Mouse (Mus musculus) cerebellum, adult 18-20 months (tissue): ENCODE results near the gene Mtrf1.
A peak's percentile ranks its signal among the peaks of the same experiment; 100 is the strongest.

Experiments used
- DNase-seq, 2 experiments: peaks; one replicate each; pipeline ENCODE4 v3.0.0; 2021

Mtrf1 gene

GRCm38 (mm10) chr14:79397321-79398122, at the start of gene Mtrf1:
Gene Mtrf1, plus strand, starts transcription at chr14:79397772.
- DNase-seq, result peak; percentile 74 to 76

- no peak for DNase-seq
These were observed 39.5 kb upstream of the Mtrf1 start for GRCm38 (mm10) chr14:79358055-79358454.

DNA sequence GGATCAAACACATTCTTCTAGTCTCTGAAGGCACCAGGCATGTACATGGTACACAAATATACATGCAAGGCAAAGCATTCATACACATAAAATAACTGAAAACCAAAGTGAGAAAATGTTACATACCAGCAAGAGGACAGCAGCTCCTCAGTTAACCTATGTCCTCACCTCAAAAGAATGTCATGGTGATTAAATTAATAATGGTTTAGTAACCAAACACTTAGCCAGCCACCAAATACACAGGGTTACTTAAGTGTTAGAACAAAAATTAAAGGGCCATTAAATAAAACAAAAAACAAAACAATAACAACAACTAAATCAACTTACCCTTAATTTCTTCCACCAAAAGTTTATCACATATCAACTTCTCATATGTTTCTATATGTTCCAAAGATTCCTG, 20.5 kb upstream of the Mtrf1 start:
- DNase-seq, result no peak

GRCm38 (mm10) chr14:79383120-79383519, 14.5 kb upstream of the Mtrf1 start:
- no peak for DNase-seq

DNA sequence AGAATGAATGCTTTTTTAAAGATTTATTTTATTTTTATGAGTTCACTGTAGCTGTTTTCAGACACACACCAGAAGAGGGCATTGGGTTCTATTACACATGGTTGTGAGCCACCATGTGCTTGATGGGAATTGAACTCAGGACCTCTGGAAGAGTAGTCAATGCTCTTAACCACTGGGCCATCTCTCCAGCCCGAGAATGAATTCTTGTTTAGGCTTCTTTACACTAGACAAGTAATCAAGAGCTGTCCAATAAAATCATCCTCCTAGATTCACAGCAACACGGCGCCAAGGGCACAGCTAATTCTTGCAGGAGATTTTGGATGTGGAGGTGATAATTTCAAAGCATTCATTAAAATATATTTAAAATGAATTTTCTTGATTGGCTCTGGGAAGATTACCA, 9.3 kb upstream of the Mtrf1 start:
- DNase-seq, result no peak

DNA sequence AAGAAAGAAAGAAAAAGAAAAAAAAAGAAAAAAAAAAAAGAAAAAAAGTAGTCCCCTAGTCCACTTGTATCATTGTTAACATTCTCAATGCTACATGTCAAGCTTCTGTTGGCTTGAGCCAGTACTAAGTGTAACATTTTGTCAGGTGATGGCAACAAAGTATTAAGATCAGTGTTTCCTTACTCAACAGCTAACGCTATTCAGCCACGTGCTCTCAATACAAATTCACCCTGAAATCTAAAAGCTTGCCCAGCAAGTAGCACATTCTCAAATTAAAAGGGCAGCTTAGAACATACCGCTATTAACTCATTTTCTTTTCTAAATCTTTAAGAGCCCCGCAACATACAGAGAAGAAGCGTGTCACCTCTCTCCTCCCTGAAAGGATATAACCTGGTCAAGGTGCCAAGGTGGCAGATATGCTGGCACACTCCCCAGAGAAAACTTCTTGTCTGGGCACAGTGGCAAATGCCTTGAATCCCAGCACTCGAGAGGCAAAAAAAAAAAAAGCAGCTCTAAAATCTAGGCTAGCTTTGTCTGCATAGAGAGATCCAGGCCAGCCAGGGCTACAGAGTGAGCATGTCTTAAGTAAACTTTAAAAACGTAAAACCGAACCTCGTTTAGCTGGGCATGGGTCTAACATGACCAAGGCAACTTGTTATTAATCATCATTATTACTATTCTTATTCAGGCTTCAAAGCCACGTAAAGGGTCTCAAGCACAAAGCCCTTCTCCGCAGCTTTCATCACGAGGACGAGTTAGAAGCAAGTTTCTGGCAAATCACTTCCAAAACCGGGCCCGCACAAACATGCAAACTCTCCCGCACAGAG, 7.9 kb upstream of the Mtrf1 start:
- DNase-seq, result peak; percentile 61 to 64

DNA sequence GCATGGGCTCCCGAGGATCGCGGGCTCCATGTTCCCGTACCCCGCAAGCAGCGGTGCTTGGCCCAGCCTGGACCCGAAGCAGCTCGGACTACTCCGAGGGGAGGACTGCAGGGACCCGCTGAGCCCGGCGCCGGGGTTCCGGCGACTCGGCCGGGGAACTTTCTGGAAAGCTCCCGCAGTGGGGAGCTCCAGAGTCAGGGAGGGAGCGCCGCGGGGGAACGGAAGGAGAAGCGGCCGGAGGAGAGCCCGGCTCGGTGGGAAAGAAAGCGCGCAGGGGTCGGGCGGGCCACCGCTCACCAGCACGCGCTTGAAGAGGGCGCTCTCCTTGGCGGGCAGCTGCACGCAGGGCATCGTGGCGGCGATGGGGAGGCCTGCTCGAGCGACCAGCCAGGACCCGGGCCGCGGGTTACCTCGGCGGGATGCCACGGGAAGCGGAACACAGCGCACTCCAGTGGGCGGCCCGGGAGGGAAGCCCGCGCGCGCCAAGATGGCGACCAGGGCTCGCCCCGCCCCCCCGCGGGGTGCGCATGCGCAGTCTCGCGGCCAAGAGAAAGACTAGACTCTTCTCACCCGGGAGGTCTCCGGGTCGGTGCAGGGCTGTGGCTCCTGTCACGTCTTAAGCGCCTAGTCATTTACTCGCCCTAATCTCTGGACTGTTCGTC, 7.2 kb upstream of the Mtrf1 start, which contains the start of gene Naa16:
TSS of gene Naa16 (minus strand) at position 514 of the 662 bp plus-strand sequence.
- DNase-seq, result peak; percentile 88 to 98

DNA sequence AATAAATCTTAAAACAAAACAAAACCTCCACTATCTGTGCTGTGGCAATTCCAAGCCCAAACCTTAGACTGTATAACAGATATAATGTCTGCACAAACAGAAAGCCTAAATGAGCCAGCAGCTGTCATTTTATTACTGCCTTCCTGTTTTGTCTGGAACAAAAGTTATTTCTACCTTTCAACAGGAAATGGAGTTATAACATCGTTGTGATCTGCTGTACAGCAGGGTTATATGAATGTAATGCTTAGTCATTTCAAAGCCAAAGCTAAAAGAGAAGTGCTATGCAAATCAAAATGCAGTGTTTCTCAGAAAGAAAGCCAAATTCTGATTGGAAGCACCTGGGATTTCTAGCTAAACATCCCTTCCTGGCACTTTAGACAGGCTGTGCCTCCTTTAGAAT, 4.3 kb upstream of the Mtrf1 start:
- no peak for DNase-seq

DNA sequence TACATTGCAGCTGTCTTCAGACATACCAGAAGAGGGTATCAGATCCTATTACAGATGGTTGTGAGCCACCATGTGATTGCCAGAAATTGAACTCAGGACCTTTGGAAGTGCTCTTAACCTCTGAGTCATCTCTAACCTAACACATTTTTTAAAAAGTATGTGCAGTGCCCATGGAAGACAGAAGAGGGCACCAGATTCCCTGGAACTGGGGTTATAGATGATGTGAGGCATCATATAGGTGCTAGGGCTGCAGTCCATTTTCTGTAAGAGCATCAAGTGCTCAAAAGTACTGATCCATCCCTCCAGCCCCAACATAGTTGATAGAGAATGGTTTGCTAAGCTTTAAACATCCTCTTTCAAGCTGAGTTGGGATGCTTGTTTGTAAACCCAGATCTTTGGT, 3.0 kb upstream of the Mtrf1 start:
- peak in 1 of 2 experiments; percentile 12 for DNase-seq

DNA sequence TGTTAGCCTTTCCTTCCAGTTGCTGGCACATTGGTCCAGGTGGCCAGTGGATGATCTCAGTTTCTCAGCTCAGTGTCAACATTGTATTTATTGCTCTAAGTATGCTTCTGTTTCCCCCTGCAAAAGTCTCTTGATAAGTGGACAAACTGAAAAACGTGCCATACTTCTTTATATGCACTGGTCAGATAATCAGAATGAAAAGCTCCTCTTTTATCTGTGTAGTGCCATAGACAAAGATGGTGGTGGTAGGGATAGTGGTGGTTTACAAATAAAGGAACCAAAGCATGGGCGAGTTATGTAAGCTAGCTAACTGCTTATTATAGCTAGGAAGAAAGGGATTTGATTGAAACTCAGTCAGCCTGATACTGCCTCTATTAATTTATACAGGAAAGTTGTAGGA, 10.1 kb downstream of the Mtrf1 start:
- no peak for DNase-seq

DNA sequence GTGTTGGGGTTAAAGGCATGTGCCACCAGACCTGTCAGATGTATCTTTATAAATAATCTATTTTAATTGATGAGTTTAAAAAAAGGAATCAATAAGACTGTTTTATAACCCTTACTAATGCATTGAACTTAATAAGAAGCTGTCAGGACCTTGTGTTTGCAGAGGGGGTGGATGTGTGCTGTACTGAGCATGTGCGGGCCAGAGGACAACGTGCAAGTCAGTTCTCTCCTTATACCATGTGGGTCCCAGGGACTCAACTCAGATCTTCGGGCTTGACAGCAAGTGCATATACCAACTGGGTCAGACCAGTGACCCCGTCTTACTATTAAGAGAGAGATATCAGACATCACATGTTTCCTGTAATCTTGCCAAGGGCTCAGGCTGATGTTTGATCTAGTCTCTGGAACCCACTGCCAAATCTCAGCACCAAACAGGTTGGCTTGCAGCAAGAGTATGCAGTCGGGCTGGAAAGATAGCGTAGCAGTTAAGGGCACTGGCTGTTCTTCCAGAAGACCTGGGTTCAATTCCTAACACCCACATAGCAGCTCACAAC, 11.8 kb downstream of the Mtrf1 start:
- no peak for DNase-seq

DNA sequence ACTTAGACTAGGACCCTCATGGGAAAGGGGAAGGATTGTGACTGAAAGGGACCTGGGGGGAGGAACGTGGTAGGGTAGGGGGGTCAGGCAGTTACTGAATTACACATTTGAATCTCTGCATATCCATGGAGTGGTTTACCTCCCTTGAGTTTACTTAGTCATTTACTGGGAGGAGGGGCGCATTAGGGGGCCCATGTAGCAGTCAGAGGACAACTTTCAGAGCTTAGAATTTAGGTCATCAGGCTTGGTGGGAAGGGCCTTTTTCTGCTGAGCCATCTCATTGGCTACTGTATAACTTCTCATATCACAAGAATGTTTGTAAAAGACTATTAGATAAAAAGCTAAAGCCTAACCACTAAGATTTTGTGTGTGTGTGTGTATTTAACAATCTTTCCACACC, 13.1 kb downstream of the Mtrf1 start:
- DNase-seq, result no peak

DNA sequence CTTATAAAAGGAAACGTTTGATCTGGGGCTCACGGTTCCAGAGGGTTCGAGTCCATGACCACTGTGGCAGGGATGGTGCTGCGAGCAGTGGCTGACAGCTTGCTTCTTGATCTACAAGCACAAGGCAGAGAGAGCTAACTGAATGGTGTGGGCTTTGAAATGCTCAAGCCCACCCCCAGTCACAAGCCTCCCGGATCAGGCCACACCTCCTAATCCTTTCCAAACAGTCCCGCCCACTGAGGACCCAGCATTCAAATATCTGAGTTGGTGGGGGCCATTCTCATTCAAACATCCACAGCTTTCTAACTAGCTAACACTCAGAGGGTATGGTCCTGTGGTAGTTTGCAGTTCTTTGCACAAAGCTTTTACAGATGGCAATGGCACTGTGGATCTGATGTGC, 15.5 kb downstream of the Mtrf1 start:
- DNase-seq, result no peak

GRCm38 (mm10) chr14:79420083-79420685, 22.6 kb downstream of the Mtrf1 start:
- no peak for DNase-seq

DNA sequence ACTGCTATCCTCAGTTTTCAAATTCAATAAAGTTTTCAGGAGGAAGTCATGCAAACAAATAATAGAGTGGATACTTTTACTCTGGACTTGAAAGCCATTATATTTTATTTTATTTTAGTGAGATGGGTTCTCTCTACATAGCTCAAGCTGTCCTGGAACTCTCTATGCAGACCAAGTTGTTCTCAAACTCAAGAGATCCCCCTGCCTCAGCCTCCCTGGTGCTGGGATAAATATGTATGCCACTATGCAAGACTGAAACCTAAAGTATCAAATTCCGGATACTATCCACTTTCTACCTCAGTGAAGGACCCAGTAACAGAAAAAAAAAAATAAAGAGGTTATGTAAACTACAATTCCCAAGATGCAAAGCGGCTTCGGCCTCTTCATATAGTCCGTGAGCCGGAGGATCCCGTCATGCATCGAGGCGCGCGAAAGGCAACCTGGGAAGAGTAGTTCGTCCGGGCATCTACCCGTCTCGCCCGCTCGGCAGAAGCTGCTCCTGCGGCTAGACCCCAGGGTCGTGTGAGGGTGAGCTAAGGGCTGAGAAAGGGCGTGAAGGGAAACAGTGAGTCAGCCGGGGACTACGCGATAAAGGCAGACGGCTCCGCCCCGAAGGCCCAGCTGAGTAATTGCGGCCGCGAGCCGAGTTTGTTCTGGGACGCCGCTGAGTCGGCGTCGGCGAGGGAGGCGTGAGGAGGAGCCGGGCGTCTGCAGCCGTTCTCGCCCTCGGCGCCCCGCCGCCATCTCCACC, 28.6 kb downstream of the Mtrf1 start, which contains the start of gene Kbtbd7:
TSS of gene Kbtbd7 (plus strand) at position 533 of the 751 bp plus-strand sequence.
- DNase-seq, result peak; percentile 91 to 96

GRCm38 (mm10) chr14:79426730-79427365, 29.3 kb downstream of the Mtrf1 start:
- peak; percentile 16 to 26 for DNase-seq

DNA sequence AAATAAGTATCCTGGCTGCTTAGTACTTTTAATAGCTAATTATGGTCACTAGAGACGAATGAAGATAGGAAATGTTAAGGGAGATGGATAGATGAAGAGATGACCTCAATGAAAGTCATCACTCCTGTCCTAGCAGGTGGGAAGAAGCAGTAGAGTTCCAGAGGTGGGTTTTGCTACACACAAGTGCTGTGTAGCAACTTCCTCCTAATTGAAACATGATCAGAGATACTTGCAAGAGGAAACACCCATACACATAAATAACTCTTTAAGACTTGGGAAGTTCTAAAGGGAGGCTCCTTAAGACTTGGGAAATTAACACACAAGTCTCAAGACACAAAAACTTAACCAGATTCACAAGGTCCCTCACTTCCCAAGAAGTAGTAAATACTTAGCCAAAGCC, 36.5 kb downstream of the Mtrf1 start:
- no peak for DNase-seq

- DNase-seq, result no peak
These were observed 43.1 kb downstream of the Mtrf1 start for GRCm38 (mm10) chr14:79440655-79441054.

DNA sequence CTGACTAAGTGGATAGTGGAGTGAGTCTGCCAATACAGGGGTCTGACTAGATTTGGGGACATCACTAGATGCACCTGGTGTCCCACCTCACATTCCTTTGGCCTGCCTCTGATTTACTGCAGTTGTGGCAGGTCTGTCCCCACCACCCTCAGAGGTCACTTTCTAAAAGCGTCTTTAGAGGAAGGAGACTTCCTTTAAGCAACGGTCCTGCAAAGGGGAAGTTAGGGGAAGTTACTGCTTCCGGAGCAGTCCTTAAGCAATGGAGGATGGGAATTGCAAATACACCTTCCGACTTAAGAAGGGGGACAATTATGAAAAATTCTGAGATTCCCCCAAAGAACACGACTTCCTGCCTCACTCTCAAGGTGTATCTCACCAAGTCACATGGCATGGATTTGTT, 43.9 kb downstream of the Mtrf1 start:
- no peak for DNase-seq

- DNase-seq, result no peak
These were observed 47.0 kb downstream of the Mtrf1 start for GRCm38 (mm10) chr14:79444601-79445000.

GRCm38 (mm10) chr14:79445055-79445620, 47.6 kb downstream of the Mtrf1 start:
- no peak for DNase-seq
